Mouse (Mus musculus) mouse trophoblast stem cell (cell line): ENCODE results near the gene Olfr448.

ENCODE experiments used
- in situ Hi-C, 2 experiments: fragments of 300-500 bp; cut with MseI, MboI; formaldehyde crosslinking; loops; 2 replicates in 1 of 2; 3 replicates in 1 of 2; pipeline ENCODE4 v1.15.1; 2025

The Olfr448 gene

GRCm38 (mm10) chr6:42890141-42890540 lies at the start of gene Olfr448:
Gene Olfr448, plus strand, starts transcription at chr6:42890441.
- in situ Hi-C loops = no loop called here

- in situ Hi-C loops = loop anchor here in 1 of 2 experiments (25.0 kb wide), 1 partner anchor 223 kb away; the partner anchor contains the start of gene Tcaf2
These were observed 29.9 kb upstream of the Olfr448 start for GRCm38 (mm10) chr6:42860222-42860819.

- in situ Hi-C loops = loop anchor here in 1 of 2 experiments (25.0 kb wide), 1 partner anchor 232 kb away; the partner anchor contains the start of gene Tcaf2
These were observed 20.5 kb upstream of the Olfr448 start for GRCm38 (mm10) chr6:42869695-42870094.

GRCm38 (mm10) chr6:42876323-42876722 lies 13.9 kb upstream of the Olfr448 start:
- in situ Hi-C loops = no loop called here

- in situ Hi-C loops = no loop called here
These were observed 10.1 kb downstream of the Olfr448 start for GRCm38 (mm10) chr6:42900345-42900744.

GRCm38 (mm10) chr6:42908578-42908977 lies 18.3 kb downstream of the Olfr448 start, which contains the start of gene Olfr447:
Gene Olfr447, plus strand, starts transcription at chr6:42908878.
- in situ Hi-C loops = no loop called here

- in situ Hi-C loops = no loop called here
These were observed 30.8 kb downstream of the Olfr448 start, which contains the start of gene Olfr446 for GRCm38 (mm10) chr6:42921077-42921476. Gene Olfr446, plus strand, starts transcription at chr6:42921377.
